Mouse (Mus musculus) embryonic facial prominence, embryonic 12.5 days (tissue): ENCODE data around the gene Cavin3. TPM values are rescaled to one million over a fixed set of nuclear protein-coding genes. Genes with fewer than 3 reads are reported as not detected.

Source experiments
- ATAC-seq: fragments of 200-750 bp; cut with Nextera tagmentation; 2 replicates; pipeline ENCODE4 v1.8.0; 2017; ENCODE audit not compliant: insufficient number of reproducible peaks, insufficient read depth, low FRiP score, low TSS enrichment
- H3K27ac ChIP-seq: fragments of 300-500 bp; sonication (generic); 2 replicates; pipeline ENCODE4 v1.5.1; 2016; ENCODE audit warnings: mild to moderate bottlenecking
- H3K27me3 ChIP-seq: fragments of 300-500 bp; sonication (generic); 2 replicates; pipeline ENCODE4 v1.6.1; 2016; ENCODE audit warnings: mild to moderate bottlenecking, moderate library complexity
- H3K36me3 ChIP-seq: fragments of 300-500 bp; sonication (generic); 2 replicates; pipeline ENCODE4 v1.6.1; 2016; ENCODE audit warnings: mild to moderate bottlenecking
- H3K4me1 ChIP-seq: fragments of 300-500 bp; sonication (generic); 2 replicates; pipeline ENCODE4 v1.6.1; 2016
- H3K4me2 ChIP-seq: fragments of 300-500 bp; sonication (generic); replicated peaks from 2 replicates; pipeline ENCODE4 v1.6.1; 2016; ENCODE audit warnings: mild to moderate bottlenecking, moderate library complexity
- H3K4me3 ChIP-seq: fragments of 300-500 bp; sonication (generic); 2 replicates; pipeline ENCODE4 v1.5.1; 2016; ENCODE audit warnings: mild to moderate bottlenecking
- H3K9ac ChIP-seq: fragments of 300-500 bp; sonication (generic); 2 replicates; pipeline ENCODE4 v1.6.1; 2016; ENCODE audit warnings: mild to moderate bottlenecking, moderate library complexity
- H3K9me3 ChIP-seq: fragments of 300-500 bp; sonication (generic); 2 replicates; pipeline ENCODE4 v1.6.1; 2016; ENCODE audit warnings: mild to moderate bottlenecking, moderate library complexity
- WGBS: fragments of 180-500 bp; shearing (Covaris S2); methylation state at CpG from one replicate; pipeline ENCODE4 v1.1.7; 2016; 5-methylcytosine and 5-hydroxymethylcytosine counted together
- polyA plus RNA-seq: library from polyadenylated mRNA; unstranded; fragments of >200 nt; fragmentation: Nextera tagmentation; extraction: Ambion mirVana; gene quantifications from 2 replicates; pipeline ENCODE4 v1.2.1, GENCODE M21; 2016

Gene Cavin3
- polyA plus RNA-seq, 1 experiment from 2014 or later: 36.7 TPM

DNA sequence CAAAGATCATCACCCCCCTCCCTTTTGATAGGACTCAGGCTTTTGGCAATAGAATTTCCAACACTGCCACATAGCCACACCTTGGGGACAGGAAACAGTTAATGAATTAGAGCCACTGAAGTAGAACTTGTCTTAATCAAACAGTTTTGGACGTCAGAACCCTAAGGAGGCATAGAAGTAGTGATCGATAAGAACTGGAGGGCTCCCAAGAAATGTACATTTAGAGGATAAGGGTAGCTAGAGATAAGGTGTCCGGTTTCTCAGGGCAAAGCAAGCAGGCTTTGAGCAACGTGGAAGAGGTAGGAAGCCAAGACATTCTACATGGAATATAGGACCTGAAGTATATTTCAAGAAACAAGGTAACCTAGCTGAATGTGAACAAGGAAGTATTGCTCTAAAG lies 40.7 kb downstream of the Cavin3 start:
- H3K27me3 ChIP-seq: no peaks in the 10 kb centered on the region

DNA sequence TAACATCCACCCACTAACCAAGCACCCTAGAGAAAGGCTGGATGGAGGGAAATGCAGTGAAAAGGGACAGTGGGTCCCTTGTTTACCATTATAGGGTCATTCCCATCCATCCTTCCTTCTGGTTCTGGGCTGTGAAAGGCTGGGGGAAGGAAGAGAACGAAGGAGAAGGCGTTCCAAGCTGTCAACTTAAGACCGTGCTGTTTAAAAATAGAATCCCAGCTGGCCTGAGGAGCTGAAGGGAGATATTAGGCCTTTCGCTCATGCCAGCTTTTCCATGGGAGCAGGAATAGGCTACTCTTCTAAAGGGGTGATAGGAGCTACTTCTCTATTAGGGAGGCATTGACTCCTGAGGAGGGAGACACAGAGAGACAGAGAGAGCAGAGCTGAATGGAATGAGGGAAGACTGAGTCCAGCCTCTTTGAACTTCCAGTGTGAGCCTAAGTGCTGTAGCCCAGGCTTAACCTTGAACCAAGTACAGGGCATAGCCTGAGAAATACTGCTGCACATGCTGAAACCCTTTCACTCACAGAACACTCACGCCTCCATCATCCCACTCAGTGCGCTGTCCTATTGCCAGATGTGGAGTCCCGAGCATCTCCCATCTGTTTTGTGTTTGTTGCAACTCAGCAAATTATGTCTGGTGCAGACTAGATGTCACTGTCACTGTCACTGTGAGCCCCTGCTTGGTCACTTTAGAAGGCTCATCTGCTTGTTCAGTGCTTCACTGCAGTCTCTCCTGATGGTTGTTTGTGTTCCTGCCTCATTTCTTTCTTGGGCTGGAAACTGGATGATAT lies 43.9 kb downstream of the Cavin3 start:
- Histone ChIP-seq H3K4me1 (no peaks in the 10 kb centered on the region), H3K27ac (no peak overlapping the region), H3K9me3 (no peaks in the 10 kb centered on the region), H3K27me3 (no peaks in the 10 kb centered on the region), H3K9ac (no peak overlapping the region), H3K36me3 (no peaks in the 10 kb centered on the region), H3K4me2 (no peak overlapping the region), H3K4me3 (no peak overlapping the region)
- no peak for ATAC-seq
- WGBS: 58% methylated on average over 7 of the region's 7 CpGs

More for the DNA sequence above, 40.7 kb downstream of the Cavin3 start:
- Histone ChIP-seq H3K4me1 (no peaks in the 10 kb centered on the region), H3K9me3 (no peaks in the 10 kb centered on the region), H3K27ac (no peak overlapping the region), H3K4me2 (no peak overlapping the region), H3K9ac (no peak overlapping the region), H3K36me3 (no peaks in the 10 kb centered on the region), H3K4me3 (no peak overlapping the region)
- 66% methylated on average over 4 of the region's 4 CpGs for WGBS
- no peak for ATAC-seq

DNA sequence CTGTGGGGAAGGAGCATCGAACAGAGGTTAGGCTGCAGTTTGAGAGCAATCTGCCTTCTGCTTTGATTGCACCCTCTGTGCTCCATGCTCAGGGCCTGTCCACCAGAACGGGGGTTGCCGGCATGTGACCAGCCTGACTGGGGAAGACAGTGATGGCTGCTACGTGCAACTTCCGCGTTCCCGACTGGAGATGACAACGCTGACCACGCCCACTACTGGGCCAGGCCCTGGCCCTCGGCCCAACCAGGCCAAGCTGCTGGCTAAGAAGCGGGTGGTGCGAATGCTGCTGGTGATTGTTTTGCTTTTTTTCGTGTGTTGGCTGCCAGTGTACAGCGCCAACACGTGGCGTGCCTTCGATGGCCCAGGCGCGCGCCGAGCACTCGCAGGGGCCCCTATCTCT lies 47.3 kb downstream of the Cavin3 start:
- 87% methylated on average over 22 of the region's 22 CpGs for WGBS
- Histone ChIP-seq H3K4me3 (no peak overlapping the region), H3K27me3 (0 out of 2 replicates have a peak, but pooled peaks cover 2% of the 10 kb centered on the region), H3K4me2 (no peak overlapping the region), H3K4me1 (no peaks in the 10 kb centered on the region), H3K9me3 (no peaks in the 10 kb centered on the region), H3K27ac (no peak overlapping the region), H3K9ac (no peak overlapping the region), H3K36me3 (no peaks in the 10 kb centered on the region)
- ATAC-seq: no peak

DNA sequence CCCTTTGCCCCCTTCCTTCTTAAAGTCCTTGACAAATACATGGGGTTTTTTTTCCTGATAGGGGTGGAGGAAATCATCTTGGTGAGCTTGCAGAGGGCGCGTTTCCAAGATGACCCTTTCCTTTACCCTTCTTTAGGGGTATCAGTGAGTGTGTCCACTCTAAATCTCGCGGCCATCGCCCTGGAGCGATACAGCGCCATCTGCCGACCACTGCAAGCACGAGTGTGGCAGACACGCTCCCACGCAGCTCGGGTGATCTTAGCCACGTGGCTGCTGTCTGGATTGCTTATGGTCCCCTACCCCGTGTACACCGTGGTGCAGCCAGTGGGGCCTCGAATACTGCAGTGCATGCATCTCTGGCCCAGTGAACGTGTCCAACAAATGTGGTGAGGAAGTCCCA lies 48.2 kb downstream of the Cavin3 start:
- Histone ChIP-seq H3K4me3 (no peak overlapping the region), H3K36me3 (no peaks in the 10 kb centered on the region), H3K27me3 (0 out of 2 replicates have a peak, but pooled peaks cover 4% of the 10 kb centered on the region), H3K27ac (no peak overlapping the region), H3K9ac (no peak overlapping the region), H3K4me1 (no peaks in the 10 kb centered on the region), H3K4me2 (no peak overlapping the region), H3K9me3 (no peaks in the 10 kb centered on the region)
- WGBS: 86% methylated on average over 17 of the region's 17 CpGs
- no peak for ATAC-seq

DNA sequence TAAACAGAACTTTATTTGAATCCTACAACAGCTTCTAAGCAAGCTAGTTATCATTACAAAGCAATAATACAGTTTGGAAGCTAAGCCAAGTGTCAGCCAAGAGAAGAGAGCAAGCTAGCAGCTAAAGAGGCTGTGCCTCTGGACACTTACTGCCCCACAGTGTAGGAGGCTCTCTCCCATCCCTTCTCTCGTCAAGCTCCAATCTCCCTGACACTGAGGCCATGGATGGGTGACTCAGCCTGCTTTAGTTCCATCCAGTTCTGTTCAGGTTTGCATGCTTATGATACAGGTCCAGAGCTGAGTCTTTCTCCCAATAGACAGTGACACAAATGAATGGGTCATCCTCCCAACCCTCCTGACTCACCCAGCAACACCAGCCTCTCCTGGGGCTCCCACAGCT lies 50.0 kb downstream of the Cavin3 start:
- H3K36me3 ChIP-seq: no peaks in the 10 kb centered on the region
- H3K4me3 ChIP-seq: no peak overlapping the region
- H3K27ac ChIP-seq: no peak overlapping the region
- WGBS: 23% methylated on average over 1 of the region's 1 CpGs
- no peaks in the 10 kb centered on the region for H3K9me3 ChIP-seq
- no peak overlapping the region for H3K4me2 ChIP-seq
- no peak for ATAC-seq
- H3K4me1 ChIP-seq: no peaks in the 10 kb centered on the region
- H3K9ac ChIP-seq: no peak overlapping the region
- peaks cover 13% of the 10 kb centered on the region for H3K27me3 ChIP-seq

Other genes starting within 250 kb of the Cavin3 start
- gene Olfr688, start 194.2 kb downstream of the Cavin3 start, polyA plus RNA-seq: not detected in 2 replicates
- not detected in 2 replicates for gene Olfr689, start 171.1 kb downstream of the Cavin3 start, polyA plus RNA-seq
- not detected in 2 replicates for gene Olfr690, start 148.2 kb downstream of the Cavin3 start, polyA plus RNA-seq
- gene Olfr691, start 140.0 kb downstream of the Cavin3 start, polyA plus RNA-seq: not detected in 2 replicates
- gene Olfr692, start 114.1 kb downstream of the Cavin3 start, polyA plus RNA-seq: not detected in 2 replicates
- gene Gm5901, start 107.3 kb downstream of the Cavin3 start, polyA plus RNA-seq: not detected in 2 replicates
- 46.1 and 47.6 TPM in 2 replicates for gene Fam160a2, start 82.2 kb downstream of the Cavin3 start, polyA plus RNA-seq
- gene Cnga4, start 77.7 kb downstream of the Cavin3 start, polyA plus RNA-seq: 0.08 TPM in 1 of 2 replicates, not detected in the other
- 0.31 and 0.47 TPM in 2 replicates for gene Cckbr, start 56.6 kb downstream of the Cavin3 start, polyA plus RNA-seq
- gene Smpd1, start 72.1 kb upstream of the Cavin3 start, polyA plus RNA-seq: 40.8 and 41.4 TPM in 2 replicates
- gene Apbb1, start 99.4 kb upstream of the Cavin3 start, polyA plus RNA-seq: 77.5 and 84.7 TPM in 2 replicates
- gene Hpx, start 117.8 kb upstream of the Cavin3 start, polyA plus RNA-seq: 0.52 and 0.59 TPM in 2 replicates
- 44.0 and 45.9 TPM in 2 replicates for gene Trim3, start 151.3 kb upstream of the Cavin3 start, polyA plus RNA-seq
- 154 and 170 TPM in 2 replicates for gene Timm10b, start 157.8 kb upstream of the Cavin3 start, polyA plus RNA-seq
- gene Arfip2, start 158.1 kb upstream of the Cavin3 start, polyA plus RNA-seq: 75.0 and 85.3 TPM in 2 replicates
- 4.5 and 18.1 TPM in 2 replicates for gene Gm45799, start 158.3 kb upstream of the Cavin3 start, polyA plus RNA-seq
- 1.0 and 1.5 TPM in 2 replicates for gene Dnhd1, start 168.5 kb upstream of the Cavin3 start, polyA plus RNA-seq